Mouse (Mus musculus) kidney, embryonic 15.5 days (tissue): ENCODE data around the gene Btbd9. TPM values are rescaled to one million over a fixed set of nuclear protein-coding genes. Genes with fewer than 3 reads are reported as not detected.

Source experiments
- ATAC-seq: fragments of 200-750 bp; cut with Nextera tagmentation; replicated peaks from 2 replicates; pipeline ENCODE4 v1.8.0; 2017; ENCODE audit warnings: moderate TSS enrichment; ENCODE audit not compliant: low FRiP score
- H3K27ac ChIP-seq: fragments of 300-500 bp; sonication (generic); 2 replicates; pipeline ENCODE4 v1.5.1; 2015; ENCODE audit warnings: mild to moderate bottlenecking, inconsistent platforms
- H3K27me3 ChIP-seq: fragments of 300-500 bp; sonication (generic); 2 replicates; pipeline ENCODE4 v1.6.1; 2015; ENCODE audit warnings: inconsistent platforms
- H3K36me3 ChIP-seq: fragments of 300-500 bp; sonication (generic); 2 replicates; pipeline ENCODE4 v1.6.1; 2015; ENCODE audit warnings: inconsistent platforms
- H3K4me1 ChIP-seq: fragments of 300-500 bp; sonication (generic); 2 replicates; pipeline ENCODE4 v1.6.1; 2015; ENCODE audit warnings: inconsistent platforms
- H3K4me2 ChIP-seq: fragments of 300-500 bp; sonication (generic); 2 replicates; pipeline ENCODE4 v1.6.1; 2015; ENCODE audit warnings: moderate library complexity, mild to moderate bottlenecking, inconsistent platforms
- H3K4me3 ChIP-seq: fragments of 300-500 bp; sonication (generic); replicated peaks from 2 replicates; pipeline ENCODE4 v1.5.1; 2015; ENCODE audit warnings: mild to moderate bottlenecking, inconsistent platforms
- H3K9ac ChIP-seq: fragments of 300-500 bp; sonication (generic); 2 replicates; pipeline ENCODE4 v1.6.1; 2015; ENCODE audit warnings: mild to moderate bottlenecking, inconsistent platforms
- H3K9me3 ChIP-seq: fragments of 300-500 bp; sonication (generic); replicated peaks from 2 replicates; pipeline ENCODE4 v1.6.1; 2016; ENCODE audit warnings: inconsistent platforms
- WGBS: fragments of 180-500 bp; shearing (Covaris S2); methylation state at CpG from one replicate; pipeline ENCODE4 v1.1.7; 2015; ENCODE audit warnings: mixed read lengths; 5-methylcytosine and 5-hydroxymethylcytosine counted together
- polyA plus RNA-seq: library from polyadenylated mRNA; unstranded; fragments of >200 nt; fragmentation: Nextera tagmentation; extraction: Ambion mirVana; gene quantifications from 2 replicates; pipeline ENCODE4 v1.2.1, GENCODE M21; 2015

Gene Btbd9
- polyA plus RNA-seq, 1 experiment from 2014 or later = 57.8 TPM

- 67% methylated on average over 4 of the region's 4 CpGs for WGBS
Observed at GRCm38 (mm10) chr17:30423256-30423852, 152.9 kb downstream of the Btbd9 start.

DNA sequence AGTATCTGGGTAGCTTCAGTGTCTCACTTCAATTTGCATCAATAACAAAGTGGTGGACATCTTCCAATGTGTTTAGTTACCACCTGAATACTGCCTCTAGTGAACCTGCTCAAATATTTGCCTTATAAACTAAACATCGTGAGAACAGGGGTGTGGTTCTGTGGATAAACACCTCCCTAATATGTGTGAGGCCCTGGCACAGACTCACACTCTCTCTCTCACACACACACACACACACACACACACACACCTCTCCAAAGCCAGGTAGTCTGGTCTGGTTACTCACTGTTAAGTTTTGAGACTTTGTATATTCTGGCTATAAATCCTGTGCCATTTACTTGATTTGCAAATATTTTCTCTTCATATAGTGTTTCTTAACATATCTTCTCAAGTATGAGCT lies 154.0 kb downstream of the Btbd9 start:
- H3K27me3 ChIP-seq = no peaks in the 10 kb centered on the region
- no peak overlapping the region for H3K4me2 ChIP-seq
- H3K27ac ChIP-seq = no peak overlapping the region
- WGBS = 76% methylated on average over 1 of the region's 1 CpGs
- no peak overlapping the region for H3K9ac ChIP-seq
- H3K4me3 ChIP-seq = no peak overlapping the region
- ATAC-seq = no peak
- H3K36me3 ChIP-seq = no peaks in the 10 kb centered on the region
- peaks cover 2% of the 10 kb centered on the region; the same call in 1 of the 2 replicates for H3K4me1 ChIP-seq
- no peaks in the 10 kb centered on the region for H3K9me3 ChIP-seq

More at GRCm38 (mm10) chr17:30423256-30423852, 152.9 kb downstream of the Btbd9 start:
- Histone ChIP-seq H3K9ac (no peak overlapping the region), H3K27ac (no peak overlapping the region), H3K36me3 (no peaks in the 10 kb centered on the region), H3K4me3 (no peak overlapping the region), H3K4me1 (peaks cover 2% of the 10 kb centered on the region; the same call in 1 of the 2 replicates), H3K27me3 (no peaks in the 10 kb centered on the region), H3K4me2 (no peak overlapping the region), H3K9me3 (no peaks in the 10 kb centered on the region)
- no peak for ATAC-seq

- H3K9me3 ChIP-seq = no peaks in the 10 kb centered on the region
- H3K36me3 ChIP-seq = no peaks in the 10 kb centered on the region
- peaks cover 2% of the 10 kb centered on the region; the same call in 1 of the 2 replicates for H3K4me1 ChIP-seq
- H3K4me2 ChIP-seq = no peak overlapping the region
- no peaks in the 10 kb centered on the region for H3K27me3 ChIP-seq
- no peak overlapping the region for H3K4me3 ChIP-seq
- no peak overlapping the region for H3K9ac ChIP-seq
- ATAC-seq = no peak
- 83% methylated on average over 1 of the region's 1 CpGs for WGBS
- H3K27ac ChIP-seq = no peak overlapping the region
Observed at GRCm38 (mm10) chr17:30421256-30421655, 155.0 kb downstream of the Btbd9 start.

DNA sequence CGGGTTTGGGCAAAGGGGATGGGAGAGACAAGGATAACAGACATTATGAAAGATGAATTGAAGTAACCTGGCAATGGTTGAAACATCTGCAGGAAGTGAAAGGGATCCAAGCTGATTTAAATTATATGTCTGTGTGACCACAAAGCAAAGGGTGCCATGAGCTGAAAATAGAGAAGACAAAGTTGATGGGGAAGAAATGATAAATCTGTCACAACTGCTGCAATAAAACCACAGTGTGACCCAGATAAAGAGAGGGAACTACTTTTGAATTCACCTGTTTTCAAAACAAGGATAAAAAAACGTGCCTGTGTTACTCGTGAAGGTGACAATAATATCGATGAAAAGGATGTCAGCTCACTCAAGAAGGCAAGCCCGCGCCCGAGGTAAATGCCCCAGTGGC lies 156.8 kb downstream of the Btbd9 start:
- 81% methylated on average over 7 of the region's 7 CpGs for WGBS
- H3K27me3 ChIP-seq = no peaks in the 10 kb centered on the region
- no peaks in the 10 kb centered on the region for H3K36me3 ChIP-seq
- no peaks in the 10 kb centered on the region for H3K9me3 ChIP-seq
- no peak overlapping the region for H3K27ac ChIP-seq
- H3K4me1 ChIP-seq = no peaks in the 10 kb centered on the region
- H3K9ac ChIP-seq = no peak overlapping the region
- ATAC-seq = no peak
- no peak overlapping the region for H3K4me3 ChIP-seq
- no peak overlapping the region for H3K4me2 ChIP-seq

DNA sequence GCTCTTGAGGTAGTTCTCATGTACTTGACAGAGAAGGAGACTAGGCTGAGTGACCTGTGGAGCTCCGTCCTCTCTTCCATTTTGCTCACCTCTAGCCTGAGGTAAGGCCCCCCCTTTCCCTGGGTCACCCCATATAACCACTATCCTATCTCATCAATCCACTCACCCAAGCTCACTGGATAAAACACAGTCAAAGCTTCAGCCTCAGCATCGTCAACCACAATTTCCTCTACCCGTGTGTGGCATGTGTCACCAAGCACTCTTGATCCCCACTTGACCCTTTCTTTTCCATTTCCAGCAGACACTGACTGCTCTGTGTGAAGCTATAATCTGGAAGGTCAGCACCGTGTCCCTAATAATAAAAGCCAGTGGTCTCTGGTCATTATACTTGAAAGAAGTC lies 157.8 kb downstream of the Btbd9 start:
- Histone ChIP-seq H3K36me3 (no peaks in the 10 kb centered on the region), H3K27me3 (no peaks in the 10 kb centered on the region), H3K27ac (no peak overlapping the region), H3K4me2 (no peak overlapping the region), H3K9me3 (no peaks in the 10 kb centered on the region), H3K4me3 (no peak overlapping the region), H3K4me1 (no peaks in the 10 kb centered on the region), H3K9ac (no peak overlapping the region)
- WGBS = 75% methylated on average over 4 of the region's 4 CpGs
- ATAC-seq = no peak

DNA sequence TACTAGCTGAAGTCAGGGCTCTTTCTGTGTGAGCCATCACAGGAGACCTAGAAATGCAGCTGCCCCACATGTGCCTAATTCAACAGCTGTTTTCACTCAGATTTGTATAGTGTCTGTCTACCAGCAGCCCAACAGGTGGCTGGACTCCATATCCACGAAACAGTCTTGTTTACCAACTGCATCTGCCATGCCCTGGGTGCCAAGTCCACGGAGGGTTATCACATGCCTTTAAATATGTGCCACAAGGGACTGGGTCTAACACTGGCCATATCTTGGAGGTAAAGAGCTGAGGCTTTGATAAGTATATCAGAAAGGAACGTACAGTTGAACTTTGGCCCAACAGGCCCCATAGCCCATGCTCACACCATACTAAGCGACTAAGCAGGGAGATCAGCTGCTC lies 159.2 kb downstream of the Btbd9 start:
- H3K9ac ChIP-seq = no peak overlapping the region
- H3K4me3 ChIP-seq = no peak overlapping the region
- no peaks in the 10 kb centered on the region for H3K36me3 ChIP-seq
- H3K27me3 ChIP-seq = no peaks in the 10 kb centered on the region
- no peak for ATAC-seq
- WGBS = 70% methylated on average over 4 of the region's 4 CpGs
- no peak overlapping the region for H3K27ac ChIP-seq
- no peak overlapping the region for H3K4me2 ChIP-seq
- no peaks in the 10 kb centered on the region for H3K4me1 ChIP-seq
- no peaks in the 10 kb centered on the region for H3K9me3 ChIP-seq

DNA sequence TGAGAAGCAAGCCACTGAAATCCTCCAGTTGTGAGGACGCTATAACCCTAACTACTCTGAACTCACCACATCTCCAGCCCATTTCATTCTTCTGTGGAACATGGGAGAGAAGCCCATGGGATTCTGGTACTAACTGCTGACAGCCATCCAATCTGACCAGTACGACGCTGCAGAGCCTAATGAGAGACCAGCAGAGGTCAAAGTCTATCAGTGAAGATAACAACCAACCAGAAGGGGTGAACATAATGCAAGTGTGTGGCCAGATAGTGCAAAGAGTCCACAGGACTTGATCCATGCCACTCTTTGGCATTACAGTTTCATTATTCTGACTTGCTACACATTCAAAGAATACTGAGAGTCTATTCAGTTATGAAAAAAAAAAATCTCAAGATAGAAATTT lies 160.6 kb downstream of the Btbd9 start:
- H3K4me1 ChIP-seq = no peaks in the 10 kb centered on the region
- no peaks in the 10 kb centered on the region for H3K27me3 ChIP-seq
- 87% methylated on average over 3 of the region's 3 CpGs for WGBS
- no peak for ATAC-seq
- H3K27ac ChIP-seq = no peak overlapping the region
- no peak overlapping the region for H3K4me2 ChIP-seq
- H3K4me3 ChIP-seq = no peak overlapping the region
- no peak overlapping the region for H3K9ac ChIP-seq
- no peaks in the 10 kb centered on the region for H3K36me3 ChIP-seq
- no peaks in the 10 kb centered on the region for H3K9me3 ChIP-seq

DNA sequence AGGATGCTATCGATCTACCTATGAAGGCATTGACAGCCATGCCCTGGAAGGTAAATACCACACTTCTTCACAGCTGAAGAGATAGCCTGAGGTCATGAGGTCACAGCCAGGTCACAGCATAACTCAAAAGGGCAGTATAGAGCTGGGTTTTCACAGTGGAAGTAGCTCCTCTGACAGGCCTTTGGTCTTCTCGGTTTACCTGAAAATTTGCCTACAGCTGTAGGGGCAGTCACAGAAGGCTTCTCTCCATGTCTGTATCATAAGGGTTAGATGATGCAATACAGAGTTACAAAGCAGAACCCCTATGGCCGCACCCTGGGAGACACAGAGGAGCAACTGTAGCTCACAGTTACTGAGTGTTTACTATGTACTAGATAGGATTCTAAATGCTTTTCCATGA lies 163.3 kb downstream of the Btbd9 start:
- H3K27ac ChIP-seq = no peak overlapping the region
- 91% methylated on average over 3 of the region's 3 CpGs for WGBS
- H3K9me3 ChIP-seq = no peaks in the 10 kb centered on the region
- ATAC-seq = no peak
- no peak overlapping the region for H3K4me2 ChIP-seq
- no peak overlapping the region for H3K4me3 ChIP-seq
- no peaks in the 10 kb centered on the region for H3K4me1 ChIP-seq
- no peaks in the 10 kb centered on the region for H3K27me3 ChIP-seq
- H3K9ac ChIP-seq = no peak overlapping the region
- no peaks in the 10 kb centered on the region for H3K36me3 ChIP-seq

- H3K27me3 ChIP-seq = no peaks in the 10 kb centered on the region
- peaks cover 5% of the 10 kb centered on the region for H3K4me1 ChIP-seq
- H3K4me2 ChIP-seq = no peak overlapping the region
- H3K9me3 ChIP-seq = no peaks in the 10 kb centered on the region
- no peak overlapping the region for H3K4me3 ChIP-seq
- H3K9ac ChIP-seq = no peak overlapping the region
- 93% methylated on average over 7 of the region's 7 CpGs for WGBS
- no peak for ATAC-seq
- no peaks in the 10 kb centered on the region; the same call in 1 of the 2 replicates for H3K36me3 ChIP-seq
- no peak overlapping the region for H3K27ac ChIP-seq
Observed at GRCm38 (mm10) chr17:30406002-30406401, 170.3 kb downstream of the Btbd9 start.

DNA sequence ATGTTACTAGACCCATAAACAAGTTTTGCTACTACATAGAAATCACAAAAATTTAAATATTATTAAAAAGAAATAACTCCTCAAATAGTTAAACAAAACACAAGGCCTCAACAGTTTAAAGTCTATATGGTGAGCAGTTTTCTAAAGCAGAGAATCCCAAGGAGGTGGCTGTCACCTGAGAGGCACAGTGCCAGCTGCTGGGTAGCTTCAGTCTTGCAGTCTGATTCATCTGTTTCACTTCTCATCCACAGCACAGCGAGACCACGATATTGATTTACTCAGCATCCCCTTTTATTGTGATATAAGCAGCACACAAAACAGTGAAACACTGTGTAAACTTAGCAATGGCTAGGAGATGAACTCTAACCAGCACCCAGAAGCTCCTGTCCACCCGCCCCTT lies 173.4 kb downstream of the Btbd9 start:
- ATAC-seq = no peak
- peaks cover 5% of the 10 kb centered on the region for H3K4me1 ChIP-seq
- no peak overlapping the region for H3K9ac ChIP-seq
- H3K4me2 ChIP-seq = no peak overlapping the region
- no peak overlapping the region for H3K4me3 ChIP-seq
- H3K27me3 ChIP-seq = no peaks in the 10 kb centered on the region
- no peak overlapping the region for H3K27ac ChIP-seq
- no peaks in the 10 kb centered on the region; the same call in 1 of the 2 replicates for H3K36me3 ChIP-seq
- WGBS = 92% methylated on average over 3 of the region's 3 CpGs
- no peaks in the 10 kb centered on the region for H3K9me3 ChIP-seq

DNA sequence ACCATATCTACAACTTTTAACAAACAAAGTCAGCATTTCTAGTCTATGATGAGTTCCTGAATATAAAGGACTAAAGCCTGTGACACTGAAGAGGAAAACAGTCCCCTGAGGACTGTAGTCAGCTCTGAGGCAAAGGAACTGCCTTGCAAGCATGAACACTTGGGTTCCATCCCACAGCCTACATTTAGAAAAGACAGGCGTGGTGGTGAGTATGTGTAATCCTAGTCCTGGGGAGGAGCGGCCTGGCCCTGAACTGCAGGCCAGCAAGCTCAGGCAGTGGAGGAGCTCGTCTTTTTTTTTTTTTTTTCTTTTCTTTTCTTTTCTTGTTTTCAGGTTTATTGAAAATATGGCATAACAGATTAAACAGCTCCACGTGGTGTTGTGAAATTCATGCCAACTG lies 181.0 kb downstream of the Btbd9 start:
- Histone ChIP-seq H3K27me3 (no peaks in the 10 kb centered on the region), H3K27ac (no peak overlapping the region), H3K4me2 (no peak overlapping the region), H3K9ac (no peak overlapping the region), H3K4me1 (no peaks in the 10 kb centered on the region), H3K4me3 (no peak overlapping the region), H3K9me3 (no peaks in the 10 kb centered on the region), H3K36me3 (no peaks in the 10 kb centered on the region)
- 75% methylated on average over 4 of the region's 4 CpGs for WGBS
- ATAC-seq = no peak

DNA sequence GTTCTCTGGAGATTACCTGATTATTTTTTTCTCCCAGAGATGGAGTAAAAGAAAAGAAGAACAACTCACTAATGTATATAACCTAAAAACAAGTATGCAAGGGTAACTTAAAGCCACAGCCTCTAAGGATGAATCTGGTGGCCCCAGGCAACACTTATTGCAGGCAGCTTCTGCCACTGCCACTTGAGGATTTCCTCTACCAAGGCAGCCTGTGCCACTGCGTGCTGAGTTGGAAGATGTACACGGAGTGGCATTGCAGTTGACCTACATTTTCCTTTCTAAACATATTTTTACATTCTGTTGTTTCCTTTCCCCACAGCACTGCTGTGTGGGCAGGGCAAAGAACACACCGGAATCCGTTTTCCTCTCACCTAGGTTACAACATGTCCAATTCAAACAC lies 184.3 kb downstream of the Btbd9 start:
- Histone ChIP-seq H3K4me3 (no peak overlapping the region), H3K36me3 (no peaks in the 10 kb centered on the region), H3K4me2 (no peak overlapping the region), H3K27me3 (no peaks in the 10 kb centered on the region), H3K27ac (no peak overlapping the region), H3K9ac (no peak overlapping the region), H3K4me1 (no peaks in the 10 kb centered on the region), H3K9me3 (no peaks in the 10 kb centered on the region)
- WGBS = 82% methylated on average over 4 of the region's 4 CpGs
- ATAC-seq = no peak

GRCm38 (mm10) chr17:30391220-30391619 lies 185.1 kb downstream of the Btbd9 start:
- Histone ChIP-seq H3K27me3 (no peaks in the 10 kb centered on the region), H3K4me2 (no peak overlapping the region), H3K9me3 (no peaks in the 10 kb centered on the region), H3K4me3 (no peak overlapping the region), H3K9ac (no peak overlapping the region), H3K4me1 (no peaks in the 10 kb centered on the region), H3K36me3 (no peaks in the 10 kb centered on the region), H3K27ac (no peak overlapping the region)
- 92% methylated on average over 1 of the region's 1 CpGs for WGBS
- no peak for ATAC-seq
